Mouse (Mus musculus): ENCODE results near the gene Dyrk4. TPM values are rescaled to one million over a fixed set of nuclear protein-coding genes. Genes with fewer than 3 reads are reported as not detected.

Dyrk4 gene
- total and polyA plus RNA-seq, 3 experiments: 0.04 TPM; not detected in 2

DNA sequence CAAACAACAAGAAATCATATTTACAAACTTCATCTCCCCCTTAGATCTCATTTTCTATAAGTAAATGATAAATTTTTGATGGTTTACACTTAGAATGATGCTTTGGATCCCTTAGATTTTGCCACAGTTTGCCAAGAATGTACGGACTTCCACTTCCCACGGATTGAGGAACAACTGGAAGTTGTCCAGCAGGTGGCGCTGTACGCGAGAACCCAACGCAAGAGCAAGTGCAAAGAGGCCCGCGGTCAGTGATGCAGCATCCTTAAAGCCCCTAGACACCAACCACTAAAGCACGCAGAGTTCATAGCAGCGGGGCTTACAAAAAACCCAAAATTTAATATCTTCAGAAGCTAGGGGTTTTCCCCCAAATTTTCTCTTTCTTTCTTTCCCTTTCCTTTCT lies 34.1 kb upstream of the Dyrk4 start:
- Histone ChIP-seq H3K9ac (ENCODE audit: low read depth, low read length) (no peak overlapping the region), H3K4me3 (no peak overlapping the region), H3K27me3 (ENCODE audit: control insufficient read depth, insufficient read depth, low read length) (no peaks in the 10 kb centered on the region), H3K27ac (no peak overlapping the region), H3K36me3 (ENCODE audit: control insufficient read depth, insufficient read depth, low read length) (no peaks in the 10 kb centered on the region), H3K79me2 (replicated peaks; ENCODE audit: control insufficient read depth, insufficient read depth, low read length) (no peaks in the 10 kb centered on the region), H3K4me1 (ENCODE audit: control insufficient read depth, insufficient read depth, low read length) (no peaks in the 10 kb centered on the region)
- intact Hi-C loops (cut with DNase I): loop anchor here (1.0 to 5.0 kb wide), 5 partner anchors 80 to 403 kb away; partner anchors contain the start of gene Tigar
- TF ChIP-seq CTCF (IDR thresholded peaks at IDR 0.05): peak; percentile 95
- TF ChIP-seq EP300 (IDR thresholded peaks at IDR 0.05; ENCODE audit: insufficient read depth, low read depth, low read length): no peak
- WGBS: 6% methylated on average over 10 of the region's 10 CpGs
- peak; percentile 61 to 80 for DNase-seq

DNA sequence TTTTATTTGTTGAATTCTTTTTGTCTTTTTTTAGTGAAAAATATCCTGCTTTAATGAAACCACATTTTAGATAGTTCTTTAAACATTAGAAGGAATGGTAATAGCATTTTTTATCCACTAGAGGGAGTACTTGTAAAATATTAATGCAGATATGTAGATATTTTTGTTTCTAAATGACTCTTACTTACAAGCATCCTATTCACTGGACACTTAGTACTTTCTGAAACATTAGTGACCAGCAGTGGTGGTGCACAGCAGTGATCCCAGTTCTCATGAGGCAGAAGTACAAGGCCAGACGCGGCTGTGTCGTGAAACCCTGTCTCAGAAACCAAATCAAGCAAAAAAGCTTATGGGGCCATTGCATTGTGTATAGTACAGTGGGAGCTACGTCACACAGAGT lies 26.7 kb upstream of the Dyrk4 start:
- 92% methylated on average over 4 of the region's 4 CpGs for WGBS
- H3K4me1 ChIP-seq (ENCODE audit: control insufficient read depth, insufficient read depth, low read length): no peaks in the 10 kb centered on the region
- DNase-seq: no peak
- TF ChIP-seq EP300 (IDR thresholded peaks at IDR 0.05; ENCODE audit: insufficient read depth, low read depth, low read length): no peak
- peak; percentile 86 for TF ChIP-seq CTCF (IDR thresholded peaks at IDR 0.05)
- no peak for TF ChIP-seq POLR2A (IDR thresholded peaks at IDR 0.05; ENCODE audit: insufficient read depth, low read depth, low read length)
- intact Hi-C loops (cut with DNase I): no loop called here
- H3K4me3 ChIP-seq: no peak overlapping the region
- no peaks in the 10 kb centered on the region for H3K36me3 ChIP-seq (ENCODE audit: control insufficient read depth, insufficient read depth, low read length)
- no peaks in the 10 kb centered on the region for H3K27me3 ChIP-seq (ENCODE audit: control insufficient read depth, insufficient read depth, low read length)
- no peak overlapping the region for H3K9ac ChIP-seq (ENCODE audit: low read depth, low read length)
- no peak overlapping the region for H3K27ac ChIP-seq
- H3K79me2 ChIP-seq (replicated peaks; ENCODE audit: control insufficient read depth, insufficient read depth, low read length): no peaks in the 10 kb centered on the region

DNA sequence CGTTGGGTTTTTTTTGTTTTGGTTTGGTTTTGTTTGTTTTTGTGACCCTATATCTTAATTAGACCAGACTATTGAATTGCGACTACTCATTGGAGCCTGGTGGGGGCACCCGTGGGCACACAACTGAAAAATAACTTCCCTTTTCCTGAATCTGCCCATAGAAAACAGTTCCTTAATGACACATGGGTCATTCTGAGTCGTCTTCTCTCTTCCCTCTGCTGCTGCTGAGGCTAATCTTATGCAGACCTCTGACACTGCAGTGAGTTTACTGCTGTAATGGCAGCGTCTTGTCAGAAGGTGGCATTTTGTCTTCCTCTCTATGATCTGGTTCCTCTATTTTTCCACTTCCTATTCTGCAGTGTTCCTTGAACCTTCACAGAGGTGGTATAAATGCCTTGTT lies 18.8 kb upstream of the Dyrk4 start:
- Histone ChIP-seq H3K27me3 (ENCODE audit: control insufficient read depth, insufficient read depth, low read length) (no peaks in the 10 kb centered on the region), H3K4me3 (peak overlapping the region; percentile 72), H3K79me2 (replicated peaks; ENCODE audit: control insufficient read depth, insufficient read depth, low read length) (peaks cover 2% of the 10 kb centered on the region; the same call in 1 of the 2 replicates), H3K36me3 (ENCODE audit: control insufficient read depth, insufficient read depth, low read length) (no peaks in the 10 kb centered on the region), H3K4me1 (ENCODE audit: control insufficient read depth, insufficient read depth, low read length) (peaks cover 2% of the 10 kb centered on the region; the same call in 1 of the 2 replicates), H3K9ac (ENCODE audit: low read depth, low read length) (no peak overlapping the region), H3K27ac (no peak overlapping the region; the same call in 1 of the 2 replicates)
- DNase-seq: no peak
- no peak for TF ChIP-seq EP300 (IDR thresholded peaks at IDR 0.05; ENCODE audit: insufficient read depth, low read depth, low read length)
- TF ChIP-seq CTCF (IDR thresholded peaks at IDR 0.05): peak; percentile 37
- TF ChIP-seq POLR2A (IDR thresholded peaks at IDR 0.05; ENCODE audit: insufficient read depth, low read depth, low read length): no peak
- WGBS: 4% methylated on average over 5 of the region's 5 CpGs
- intact Hi-C loops (cut with DNase I): loop anchor here (5.0 kb wide), 1 partner anchor 507 kb away; the partner anchor contains the start of gene Parp11

DNA sequence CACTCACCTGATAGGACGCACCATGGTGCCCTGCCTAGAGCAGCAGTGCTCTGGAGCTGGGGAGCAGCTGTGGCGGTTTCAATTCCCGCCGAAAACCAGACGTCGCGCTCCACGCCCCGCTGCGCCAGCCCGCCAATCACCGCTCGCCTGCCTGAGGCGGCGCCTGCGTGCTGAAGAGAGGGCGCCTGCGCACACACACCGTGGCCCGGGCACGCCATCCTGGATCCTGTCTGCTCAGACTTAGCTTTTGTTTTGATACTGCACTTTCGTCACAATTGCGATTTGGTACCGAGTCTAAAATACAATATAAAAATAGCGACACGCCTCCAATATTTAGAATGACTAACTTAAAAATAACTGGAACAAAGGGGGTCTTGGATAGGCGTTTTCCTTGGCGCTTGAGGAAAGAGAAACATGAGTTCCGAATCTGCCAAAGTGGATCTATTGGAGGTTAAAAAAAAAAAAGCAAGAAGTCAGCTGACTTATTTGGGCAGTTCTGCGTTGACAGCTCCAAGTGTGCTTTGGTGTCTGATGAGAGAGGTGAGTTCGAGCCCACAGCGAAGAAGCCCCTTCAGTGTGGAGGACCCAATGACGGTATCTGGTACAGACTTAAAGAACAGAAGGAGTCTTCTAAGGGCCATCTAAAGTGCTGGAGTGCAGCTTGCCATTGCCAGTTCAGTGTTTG lies 18.0 kb upstream of the Dyrk4 start, which contains the start of the genes Rad51ap1 and D6Wsu163e:
Rad51ap1 (minus strand) TSS at position 101 of the 685 bp plus-strand sequence.
D6Wsu163e (plus strand) TSS at position 476 of the 685 bp plus-strand sequence.
- TF ChIP-seq POLR2A (IDR thresholded peaks at IDR 0.05; ENCODE audit: insufficient read depth, low read depth, low read length) (peak; percentile 70), CTCF (IDR thresholded peaks at IDR 0.05) (no peak)

DNA sequence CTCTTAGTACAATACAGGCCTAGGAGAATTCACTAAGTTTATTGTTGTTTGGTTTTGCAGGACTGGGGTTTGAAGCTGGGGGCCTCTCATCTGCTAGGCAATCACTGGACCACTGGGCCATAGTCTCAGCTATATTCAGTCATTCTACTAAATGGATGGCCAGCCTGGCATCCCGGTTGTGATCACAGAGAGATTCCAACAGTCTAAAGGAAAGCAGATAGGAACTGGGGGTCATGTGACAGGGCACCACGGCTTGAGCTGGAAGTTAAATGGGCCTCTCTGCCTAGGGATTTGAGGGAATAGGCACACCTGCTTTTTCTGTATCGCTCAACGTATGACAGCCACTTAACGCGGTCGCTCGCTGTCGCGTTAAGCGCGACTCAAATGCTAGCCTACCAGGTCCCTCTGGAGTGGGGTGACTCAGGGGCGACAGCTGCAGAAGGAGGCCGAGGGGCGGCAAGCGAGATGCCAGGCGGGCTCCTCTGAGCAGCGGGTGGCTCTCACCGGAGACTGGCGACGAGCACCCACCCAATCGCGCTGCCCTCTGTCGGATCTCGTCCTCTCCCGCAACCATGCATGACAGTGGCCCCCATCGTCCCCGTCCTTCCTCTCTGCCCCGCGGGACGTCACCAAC lies 17.3 kb upstream of the Dyrk4 start:
- WGBS: under 1% methylated on average over 31 of the region's 31 CpGs
- H3K9ac ChIP-seq (ENCODE audit: low read depth, low read length): peak overlapping the region; percentile 50
- H3K36me3 ChIP-seq (ENCODE audit: control insufficient read depth, insufficient read depth, low read length): no peaks in the 10 kb centered on the region
- peaks cover 2% of the 10 kb centered on the region; the same call in 1 of the 2 replicates for H3K4me1 ChIP-seq (ENCODE audit: control insufficient read depth, insufficient read depth, low read length)
- H3K27me3 ChIP-seq (ENCODE audit: control insufficient read depth, insufficient read depth, low read length): no peaks in the 10 kb centered on the region
- peaks cover 2% of the 10 kb centered on the region; the same call in 1 of the 2 replicates for H3K79me2 ChIP-seq (replicated peaks; ENCODE audit: control insufficient read depth, insufficient read depth, low read length)
- DNase-seq: no peak
- H3K27ac ChIP-seq: no peak overlapping the region
- TF ChIP-seq POLR2A (IDR thresholded peaks at IDR 0.05; ENCODE audit: insufficient read depth, low read depth, low read length) (no peak), EP300 (IDR thresholded peaks at IDR 0.05; ENCODE audit: insufficient read depth, low read depth, low read length) (no peak), CTCF (IDR thresholded peaks at IDR 0.05) (no peak)
- intact Hi-C loops (cut with DNase I): loop anchor here (2.0 to 5.0 kb wide), 2 partner anchors 90 to 147 kb away; partner anchors contain the start of gene Ndufa9
- H3K4me3 ChIP-seq: peak overlapping the region; percentile 72

More for the DNA sequence above, 18.0 kb upstream of the Dyrk4 start, which contains the start of the genes Rad51ap1 and D6Wsu163e:
- intact Hi-C loops (cut with DNase I): loop anchor here (2.0 to 5.0 kb wide), 3 partner anchors 91 to 508 kb away; partner anchors contain the start of genes Ndufa9 and Parp11
- H3K4me1 ChIP-seq (ENCODE audit: control insufficient read depth, insufficient read depth, low read length): peaks cover 2% of the 10 kb centered on the region; the same call in 1 of the 2 replicates
- no peaks in the 10 kb centered on the region for H3K27me3 ChIP-seq (ENCODE audit: control insufficient read depth, insufficient read depth, low read length)
- under 1% methylated on average over 33 of the region's 33 CpGs for WGBS
- peak within 1 kb of the TSS; percentile 72 for H3K4me3 ChIP-seq
- H3K79me2 ChIP-seq (replicated peaks; ENCODE audit: control insufficient read depth, insufficient read depth, low read length): peaks cover 2% of the 10 kb centered on the region; the same call in 1 of the 2 replicates
- H3K9ac ChIP-seq (ENCODE audit: low read depth, low read length): peak within 1 kb of the TSS; percentile 72
- peak; percentile 95 to 97 for DNase-seq
- no peaks in the 10 kb centered on the region for H3K36me3 ChIP-seq (ENCODE audit: control insufficient read depth, insufficient read depth, low read length)
- peak within 1 kb of the TSS; percentile 98 for H3K27ac ChIP-seq
